Mouse (Mus musculus) lung, postnatal 25 days (tissue): ENCODE measurements around the gene Diaph2.
"Not testable (repeated sequence)": the region's sequence is repeated elsewhere in the genome, so short reads cannot be mapped to it uniquely, and the experiment has no call there.

ENCODE experiments used
- DNase-seq: peaks from one replicate; pipeline ENCODE4 v3.0.0; 2022; ENCODE audit warnings: low spot score

The Diaph2 gene

GRCm38 (mm10) chrX:129831903-129832302, 82.4 kb downstream of the Diaph2 start:
- DNase-seq: peak; percentile 1

- DNase-seq: no peak
Observed at GRCm38 (mm10) chrX:129833887-129834286, 84.3 kb downstream of the Diaph2 start.

GRCm38 (mm10) chrX:129884465-129884864, 134.9 kb downstream of the Diaph2 start:
- DNase-seq: peak; percentile 9

GRCm38 (mm10) chrX:129925806-129926205, 176.3 kb downstream of the Diaph2 start:
- no peak for DNase-seq

- DNase-seq: no peak
Observed at GRCm38 (mm10) chrX:129974816-129975215, 225.3 kb downstream of the Diaph2 start.

- no peak for DNase-seq
Observed at GRCm38 (mm10) chrX:130008210-130008609, 258.7 kb downstream of the Diaph2 start.

- DNase-seq: no peak
Observed at GRCm38 (mm10) chrX:130019735-130020134, 270.2 kb downstream of the Diaph2 start.

GRCm38 (mm10) chrX:130044525-130044924, 295.0 kb downstream of the Diaph2 start:
- no peak for DNase-seq

- DNase-seq: no peak
Observed at GRCm38 (mm10) chrX:130149216-130149615, 399.7 kb downstream of the Diaph2 start.

- DNase-seq: no peak
Observed at GRCm38 (mm10) chrX:130152164-130152563, 402.6 kb downstream of the Diaph2 start.

GRCm38 (mm10) chrX:130173126-130173525, 423.6 kb downstream of the Diaph2 start:
- DNase-seq: no peak

GRCm38 (mm10) chrX:130187891-130188290, 438.3 kb downstream of the Diaph2 start:
- DNase-seq: no peak

- no peak for DNase-seq
Observed at GRCm38 (mm10) chrX:130188449-130188848, 438.9 kb downstream of the Diaph2 start.

- no peak for DNase-seq
Observed at GRCm38 (mm10) chrX:130189250-130189649, 439.7 kb downstream of the Diaph2 start.

- not testable (repeated sequence) for DNase-seq
Observed at GRCm38 (mm10) chrX:130197412-130197811, 447.9 kb downstream of the Diaph2 start.

- no peak for DNase-seq
Observed at GRCm38 (mm10) chrX:130205243-130205642, 455.7 kb downstream of the Diaph2 start.

- DNase-seq: no peak
Observed at GRCm38 (mm10) chrX:130212227-130212626, 462.7 kb downstream of the Diaph2 start.

- no peak for DNase-seq
Observed at GRCm38 (mm10) chrX:130212759-130213158, 463.2 kb downstream of the Diaph2 start.

GRCm38 (mm10) chrX:130230045-130230444, 480.5 kb downstream of the Diaph2 start:
- no peak for DNase-seq

- DNase-seq: no peak
Observed at GRCm38 (mm10) chrX:130235167-130235566, 485.6 kb downstream of the Diaph2 start.

GRCm38 (mm10) chrX:130246652-130247051, 497.1 kb downstream of the Diaph2 start:
- DNase-seq: no peak

- no peak for DNase-seq
Observed at GRCm38 (mm10) chrX:130253664-130254063, 504.1 kb downstream of the Diaph2 start.

- DNase-seq: no peak
Observed at GRCm38 (mm10) chrX:130265707-130266106, 516.2 kb downstream of the Diaph2 start.

GRCm38 (mm10) chrX:130279144-130279543, 529.6 kb downstream of the Diaph2 start:
- DNase-seq: no peak

GRCm38 (mm10) chrX:130281484-130281883, 531.9 kb downstream of the Diaph2 start:
- no peak for DNase-seq
